Mouse (Mus musculus): ENCODE results near the gene Crb2. TPM values are rescaled to one million over a fixed set of nuclear protein-coding genes. Genes with fewer than 3 reads are reported as not detected.

Crb2 gene
- total and polyA plus RNA-seq, 3 experiments, result not detected

GRCm38 (mm10) chr2:37789029-37789428, 13.0 kb downstream of the Crb2 start:
- Histone ChIP-seq H3K27ac (ENCODE audit: control insufficient read depth, low read depth, low read length) (no peak overlapping the region), H3K79me2 (ENCODE audit: control insufficient read depth, insufficient read depth, low read length, poor library complexity) (no peaks in the 10 kb centered on the region), H3K27me3 (ENCODE audit: control insufficient read depth in 1 of 2, insufficient read depth in 2 of 2, low read length in 2 of 2) (no peaks in the 10 kb centered on the region), H3K9me3 (replicated peaks; ENCODE audit: insufficient read depth, low read length) (no peaks in the 10 kb centered on the region), H3K4me3 (ENCODE audit: control insufficient read depth in 1 of 2, insufficient read depth in 1 of 2, low read depth in 2 of 2, low read length in 2 of 2) (no peak overlapping the region), H3K36me3 (ENCODE audit: control insufficient read depth in 1 of 2, insufficient read depth in 2 of 2, low read length in 2 of 2) (no peaks in the 10 kb centered on the region), H3K4me1 (ENCODE audit: control insufficient read depth in 1 of 2, insufficient read depth in 2 of 2, low read length in 2 of 2) (no peaks in the 10 kb centered on the region), H3K9ac (ENCODE audit: control insufficient read depth, low read depth, low read length, poor library complexity, severe bottlenecking) (no peak overlapping the region)
- no peak for TF ChIP-seq ELF1 (IDR thresholded peaks at IDR 0.05; ENCODE audit: low read depth, low read length)
- no peak for TF ChIP-seq CHD2 (IDR thresholded peaks at IDR 0.05; ENCODE audit: low read length)
- no peak for TF ChIP-seq MAX (IDR thresholded peaks at IDR 0.05; ENCODE audit: low read length)
- no peak for TF ChIP-seq ZC3H11A (IDR thresholded peaks at IDR 0.05; ENCODE audit: low read depth, low read length)
- no peak for DNase-seq (ENCODE audit: low read depth, low spot score)

DNA sequence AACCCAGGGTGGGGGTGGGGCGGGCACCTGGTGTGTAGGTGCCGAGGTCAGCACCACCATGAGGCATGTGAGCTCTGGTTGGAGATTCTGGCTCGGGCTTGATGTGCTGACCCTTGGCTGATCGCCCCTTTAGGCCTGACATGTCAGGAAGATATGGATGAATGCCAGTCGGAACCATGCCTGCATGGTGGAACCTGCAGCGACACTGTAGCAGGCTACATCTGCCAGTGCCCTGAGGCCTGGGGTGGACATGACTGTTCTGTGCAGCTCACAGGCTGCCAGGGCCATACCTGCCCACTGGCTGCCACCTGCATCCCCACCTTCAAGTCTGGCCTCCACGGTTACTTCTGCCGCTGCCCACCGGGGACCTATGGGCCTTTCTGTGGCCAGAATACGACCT, 13.9 kb downstream of the Crb2 start:
- no peak for TF ChIP-seq ZMIZ1 (IDR thresholded peaks at IDR 0.05; ENCODE audit: low read depth, low read length)
- no peak for TF ChIP-seq ZC3H11A (IDR thresholded peaks at IDR 0.05; ENCODE audit: low read depth, low read length)
- no peak for TF ChIP-seq GATA1 (IDR thresholded peaks at IDR 0.05; ENCODE audit: low read depth, low read length)
- TF ChIP-seq UBTF (IDR thresholded peaks at IDR 0.05; ENCODE audit: borderline replicate concordance, insufficient read depth, low read depth, low read length), result no peak
- no peak for TF ChIP-seq POLR2A (IDR thresholded peaks at IDR 0.05; ENCODE audit: control insufficient read depth in 1 of 2, insufficient read depth in 1 of 2, low read depth in 1 of 2, low read length in 2 of 2, poor library complexity in 1 of 2)
- no peak for TF ChIP-seq USF1 (IDR thresholded peaks at IDR 0.05; ENCODE audit: low read depth, low read length)
- TF ChIP-seq NRF1 (IDR thresholded peaks at IDR 0.05; ENCODE audit: insufficient read depth, low read depth, low read length, poor library complexity, severe bottlenecking), result no peak
- TF ChIP-seq MAZ (IDR thresholded peaks at IDR 0.05; ENCODE audit: low read depth, low read length), result no peak
- no peak for TF ChIP-seq ELF1 (IDR thresholded peaks at IDR 0.05; ENCODE audit: low read depth, low read length)
- no peak for TF ChIP-seq ZKSCAN1 (IDR thresholded peaks at IDR 0.05; ENCODE audit: low read depth, low read length)
- no peak for TF ChIP-seq CTCF (IDR thresholded peaks at IDR 0.05 in 2 of 3, conservative IDR thresholded peaks at IDR 0.05 in 1 of 3; ENCODE audit: control insufficient read depth in 1 of 3, insufficient read depth in 1 of 3, low read depth in 2 of 3, low read length in 3 of 3, poor library complexity in 1 of 3, severe bottlenecking in 1 of 3)
- no peak for TF ChIP-seq MYC (IDR thresholded peaks at IDR 0.05; ENCODE audit: low read depth, low read length)
- no peak for TF ChIP-seq KAT2A (conservative IDR thresholded peaks at IDR 0.05; ENCODE audit: low read depth, low read length)
- no peak for TF ChIP-seq RCOR1 (IDR thresholded peaks at IDR 0.05; ENCODE audit: low read depth, low read length)
- Histone ChIP-seq H3K4me1 (ENCODE audit: control insufficient read depth in 1 of 2, insufficient read depth in 2 of 2, low read length in 2 of 2) (no peaks in the 10 kb centered on the region), H3K27ac (ENCODE audit: control insufficient read depth, low read depth, low read length) (no peak overlapping the region), H3K36me3 (ENCODE audit: control insufficient read depth in 1 of 2, insufficient read depth in 2 of 2, low read length in 2 of 2) (no peaks in the 10 kb centered on the region), H3K9me3 (replicated peaks; ENCODE audit: insufficient read depth, low read length) (no peaks in the 10 kb centered on the region), H3K4me3 (ENCODE audit: control insufficient read depth in 1 of 2, insufficient read depth in 1 of 2, low read depth in 2 of 2, low read length in 2 of 2) (no peak overlapping the region), H3K9ac (ENCODE audit: control insufficient read depth, low read depth, low read length, poor library complexity, severe bottlenecking) (no peak overlapping the region), H3K79me2 (ENCODE audit: control insufficient read depth, insufficient read depth, low read length, poor library complexity) (no peaks in the 10 kb centered on the region), H3K27me3 (ENCODE audit: control insufficient read depth in 1 of 2, insufficient read depth in 2 of 2, low read length in 2 of 2) (no peaks in the 10 kb centered on the region)
- no peak for DNase-seq (ENCODE audit: low read depth, low spot score)
